Mouse (Mus musculus) kidney, postnatal 36 days (tissue): ENCODE measurements around the gene Cacng8.

ENCODE experiments used
- DNase-seq, 2 experiments: peaks; one replicate each; pipeline ENCODE4 v3.0.0; 2021 to 2022; ENCODE audit warnings: mixed read lengths in 2 of 2

Cacng8 gene

GRCm38 (mm10) chr7:3439984-3440383 is 49.5 kb downstream of the Cacng8 start:
- DNase-seq, result no peak

GRCm38 (mm10) chr7:3440526-3440925 is 50.0 kb downstream of the Cacng8 start:
- DNase-seq, result no peak

GRCm38 (mm10) chr7:3442476-3443062 is 52.1 kb downstream of the Cacng8 start:
- DNase-seq, result no peak

- DNase-seq, result no peak
Observed at GRCm38 (mm10) chr7:3444678-3445077, 54.2 kb downstream of the Cacng8 start.

GRCm38 (mm10) chr7:3446584-3446983 is 56.1 kb downstream of the Cacng8 start:
- peak; percentile 6 to 25 for DNase-seq

- DNase-seq, result no peak
Observed at GRCm38 (mm10) chr7:3447026-3447425, 56.5 kb downstream of the Cacng8 start.

GRCm38 (mm10) chr7:3448737-3449454 is 58.4 kb downstream of the Cacng8 start:
- peak; percentile 60 to 87 for DNase-seq

GRCm38 (mm10) chr7:3450671-3451070 is 60.2 kb downstream of the Cacng8 start:
- DNase-seq, result no peak

- DNase-seq, result no peak
Observed at GRCm38 (mm10) chr7:3451161-3451560, 60.7 kb downstream of the Cacng8 start.

- no peak for DNase-seq
Observed at GRCm38 (mm10) chr7:3452821-3453485, 62.5 kb downstream of the Cacng8 start.

GRCm38 (mm10) chr7:3453486-3454183 is 63.2 kb downstream of the Cacng8 start:
- no peak for DNase-seq

- no peak for DNase-seq
Observed at GRCm38 (mm10) chr7:3457111-3457840, 66.8 kb downstream of the Cacng8 start.

- DNase-seq, result no peak
Observed at GRCm38 (mm10) chr7:3457841-3458217, 67.3 kb downstream of the Cacng8 start.

- DNase-seq, result no peak
Observed at GRCm38 (mm10) chr7:3460261-3460660, 69.8 kb downstream of the Cacng8 start.

GRCm38 (mm10) chr7:3463306-3463705 is 72.8 kb downstream of the Cacng8 start:
- no peak for DNase-seq
